Mouse (Mus musculus) CH12F3 (cell line): ENCODE results near the gene Uvrag.

Experiments
- in situ Hi-C: fragments of 300-500 bp; cut with MboI; formaldehyde crosslinking; loops from 2 replicates; pipeline ENCODE4 v1.14.3; 2020; ENCODE audit warnings: low sequenced_read_pairs

The Uvrag gene

GRCm38 (mm10) chr7:98953649-98954048 lies 187.3 kb downstream of the Uvrag start:
- in situ Hi-C loops, result no loop called here

GRCm38 (mm10) chr7:98944986-98945385 lies 196.0 kb downstream of the Uvrag start:
- in situ Hi-C loops, result no loop called here

- in situ Hi-C loops, result no loop called here
Measured at GRCm38 (mm10) chr7:98943687-98944086, 197.3 kb downstream of the Uvrag start.

DNA sequence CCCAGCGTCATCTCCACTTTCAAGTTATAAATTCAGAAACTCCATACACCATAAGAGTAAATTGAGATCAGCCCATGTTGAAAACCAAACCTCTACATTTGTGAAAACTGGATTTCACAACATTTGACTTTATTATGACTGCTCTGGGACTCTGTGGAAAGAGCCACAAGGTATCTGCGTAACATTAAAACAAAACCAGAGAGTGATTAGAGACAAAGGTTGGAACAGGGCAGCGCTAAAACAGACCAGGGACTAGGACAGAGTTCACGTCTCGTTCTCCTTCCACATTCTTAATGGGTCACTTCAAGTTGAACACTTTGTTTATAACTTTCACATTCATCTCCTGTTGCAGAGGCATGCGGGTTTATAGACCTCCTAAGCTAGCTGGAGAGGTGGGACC lies 198.2 kb downstream of the Uvrag start:
- in situ Hi-C loops, result no loop called here

- in situ Hi-C loops, result no loop called here
Measured at GRCm38 (mm10) chr7:98939194-98939593, 201.7 kb downstream of the Uvrag start.

GRCm38 (mm10) chr7:98938621-98939020 lies 202.3 kb downstream of the Uvrag start:
- in situ Hi-C loops, result no loop called here

DNA sequence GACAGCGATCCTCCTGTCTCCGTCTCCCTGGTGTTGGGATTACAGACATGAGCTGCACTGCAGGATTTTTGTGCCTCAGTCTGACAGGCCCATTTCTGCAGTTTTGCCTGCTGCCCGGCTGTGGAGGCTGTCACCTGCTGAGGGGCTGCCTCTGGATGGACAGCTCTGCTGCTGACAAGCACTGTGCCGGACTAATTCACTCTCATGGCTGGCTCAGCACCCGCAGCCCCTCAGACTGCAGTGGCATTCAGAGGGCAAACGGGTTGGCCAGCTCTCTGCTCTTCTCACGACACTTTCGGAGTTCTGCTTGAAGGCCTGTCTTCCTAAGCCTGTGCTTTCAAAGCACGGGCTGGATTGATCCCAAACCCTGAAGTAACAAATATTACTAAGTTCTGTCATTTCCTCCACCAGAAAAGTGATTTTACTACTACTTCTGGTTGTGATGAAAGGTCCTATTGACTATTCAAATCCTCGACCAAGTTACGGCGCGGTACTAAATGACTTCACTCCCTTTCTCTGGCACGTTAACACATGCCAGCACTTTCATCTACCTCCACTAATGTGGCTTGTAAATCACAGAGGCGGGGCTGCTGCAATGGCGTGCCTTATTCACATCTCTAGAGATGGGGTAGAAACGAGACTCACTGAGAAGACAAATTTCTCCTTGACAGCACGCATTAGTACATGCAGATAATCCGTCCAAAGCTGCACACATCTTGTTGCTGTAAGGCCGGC lies 203.7 kb downstream of the Uvrag start:
- in situ Hi-C loops, result no loop called here

GRCm38 (mm10) chr7:98935757-98936156 lies 205.2 kb downstream of the Uvrag start:
- in situ Hi-C loops, result no loop called here

- in situ Hi-C loops, result no loop called here
Measured at GRCm38 (mm10) chr7:98935193-98935592, 205.7 kb downstream of the Uvrag start.

- in situ Hi-C loops, result no loop called here
Measured at GRCm38 (mm10) chr7:98928336-98929025, 212.5 kb downstream of the Uvrag start.

- in situ Hi-C loops, result no loop called here
Measured at GRCm38 (mm10) chr7:98926906-98927528, 213.9 kb downstream of the Uvrag start.

DNA sequence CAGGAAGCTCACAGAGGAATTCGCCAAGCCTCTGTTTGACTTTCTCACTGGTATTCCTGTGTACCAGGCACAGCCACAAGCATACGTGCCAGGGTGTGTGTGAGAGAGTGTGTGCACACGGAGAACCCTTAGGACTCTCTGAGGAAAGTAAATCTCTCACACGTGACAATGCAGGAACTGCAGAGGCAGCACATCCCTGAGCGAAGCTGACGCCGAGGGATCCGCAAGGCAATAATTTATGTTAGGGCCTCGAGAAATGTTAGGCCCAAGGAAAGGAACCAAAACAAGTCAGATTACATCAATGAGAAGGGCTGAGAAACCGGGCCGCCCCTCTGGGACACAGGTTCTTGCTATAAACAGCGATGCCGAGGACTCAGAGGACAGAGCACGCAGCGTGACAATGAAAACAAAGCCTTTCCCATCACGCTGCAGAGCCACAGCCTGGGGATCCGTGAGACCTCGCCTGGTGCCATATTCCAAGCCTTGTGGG lies 216.5 kb downstream of the Uvrag start:
- in situ Hi-C loops, result no loop called here

GRCm38 (mm10) chr7:98922984-98923383 lies 218.0 kb downstream of the Uvrag start:
- in situ Hi-C loops, result no loop called here

GRCm38 (mm10) chr7:98917407-98917806 lies 223.5 kb downstream of the Uvrag start:
- in situ Hi-C loops, result no loop called here

DNA sequence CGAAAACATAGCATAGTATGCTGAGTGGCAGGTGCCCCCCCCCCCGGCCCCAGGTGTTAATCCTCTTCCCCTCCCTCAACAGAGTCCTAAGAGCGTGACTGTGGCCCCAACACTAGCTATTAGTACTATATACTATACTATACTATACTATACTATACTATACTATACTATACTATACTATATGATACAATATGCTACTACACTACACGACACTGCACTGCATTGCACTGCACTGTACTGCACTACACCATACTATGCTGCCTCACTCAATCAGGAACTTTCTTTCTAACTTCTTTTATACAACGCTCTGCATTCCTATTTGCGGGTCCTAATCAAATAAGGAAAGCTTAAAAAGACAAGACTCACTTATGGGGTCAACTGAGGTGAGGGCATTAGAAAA lies 224.4 kb downstream of the Uvrag start:
- in situ Hi-C loops, result no loop called here

GRCm38 (mm10) chr7:98912953-98913360 lies 228.0 kb downstream of the Uvrag start:
- in situ Hi-C loops, result no loop called here

DNA sequence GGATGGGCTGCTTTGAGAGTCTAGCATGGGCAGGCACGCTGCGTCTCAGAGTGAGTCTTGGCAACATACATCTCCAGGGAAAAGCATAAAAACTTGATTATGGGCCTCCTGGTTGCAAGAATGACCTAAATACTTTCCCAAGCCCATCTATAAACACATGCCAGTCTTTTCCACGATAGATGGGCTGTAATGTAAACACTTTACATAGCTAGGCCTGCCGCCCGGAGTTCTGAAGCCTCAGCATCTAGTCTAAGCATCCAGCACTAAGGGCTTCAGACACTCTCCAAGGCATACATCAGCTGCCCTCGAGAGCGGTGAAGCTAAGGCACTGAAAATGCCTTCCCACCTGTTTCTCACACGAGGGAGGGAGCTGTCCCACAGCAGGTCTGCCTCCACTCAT lies 229.7 kb downstream of the Uvrag start:
- in situ Hi-C loops, result no loop called here

GRCm38 (mm10) chr7:98910712-98911111 lies 230.2 kb downstream of the Uvrag start:
- in situ Hi-C loops, result no loop called here

GRCm38 (mm10) chr7:98910164-98910563 lies 230.8 kb downstream of the Uvrag start:
- in situ Hi-C loops, result no loop called here

DNA sequence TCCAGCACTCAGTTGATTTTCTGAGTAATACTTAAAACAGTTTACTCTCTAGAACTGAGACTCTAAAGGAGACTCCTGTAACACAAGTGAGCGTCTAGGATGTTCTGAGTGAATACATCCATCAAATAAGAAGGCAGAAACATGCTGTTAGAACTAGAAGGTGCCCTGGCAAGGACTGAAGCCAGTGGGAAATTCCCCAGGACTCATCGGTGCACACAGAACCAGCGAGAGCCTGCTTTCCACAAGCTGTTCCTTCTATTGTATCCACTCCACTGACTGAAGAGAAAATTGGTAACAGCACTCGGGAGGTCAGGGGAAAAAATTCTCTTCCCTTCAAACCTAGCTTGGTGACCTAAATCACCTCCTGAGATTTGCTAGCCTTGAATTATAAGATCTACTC lies 233.5 kb downstream of the Uvrag start:
- in situ Hi-C loops, result no loop called here

- in situ Hi-C loops, result no loop called here
Measured at GRCm38 (mm10) chr7:98904659-98905362, 236.1 kb downstream of the Uvrag start.
